Mouse (Mus musculus) bone marrow macrophage, adult 2 months (primary cell): ENCODE data around the gene Megf9.

ENCODE experiments used
- CTCF ChIP-seq: IDR thresholded peaks from 2 replicates; pipeline ENCODE4 v1.5.1; 2012; ENCODE audit warnings: low read depth, mild to moderate bottlenecking, low read length, moderate library complexity
- POLR2A ChIP-seq: IDR thresholded peaks from 2 replicates; pipeline ENCODE4 v1.6.1; 2012; ENCODE audit warnings: mild to moderate bottlenecking, low read depth, low read length, borderline replicate concordance

DNA sequence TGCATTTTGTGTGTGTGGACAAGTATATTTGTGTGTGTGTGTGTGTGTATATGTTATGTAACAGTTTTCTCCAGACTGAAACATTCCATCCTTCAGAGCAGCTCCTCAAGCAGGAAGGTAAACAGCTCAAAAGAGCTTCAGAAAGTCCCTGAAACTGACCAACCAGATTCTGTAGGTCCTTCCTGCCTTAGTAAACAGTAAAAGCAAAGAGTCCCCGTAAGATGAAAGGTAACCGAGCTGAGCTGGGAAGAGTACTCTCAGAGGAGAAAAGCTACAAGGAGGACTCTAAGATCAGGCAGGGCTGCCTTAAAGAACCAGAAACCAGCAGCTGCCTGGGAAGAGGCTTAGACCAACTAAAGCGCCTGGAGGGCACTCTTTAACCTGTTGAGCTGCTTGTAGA lies 9.6 kb upstream of the Megf9 start:
- TF ChIP-seq CTCF (no peak), POLR2A (no peak)
